Mouse (Mus musculus) liver, embryonic 12.5 days (tissue): Measurements from ENCODE around the gene Tmem222. TPM values are rescaled to one million over a fixed set of nuclear protein-coding genes. Genes with fewer than 3 reads are reported as not detected.

Experiments used
- ATAC-seq: fragments of 200-750 bp; cut with Nextera tagmentation; 2 replicates; pipeline ENCODE4 v1.8.0; 2017; ENCODE audit warnings: moderate number of reproducible peaks, mild to moderate bottlenecking, moderate library complexity
- H3K27ac ChIP-seq: fragments of 300-500 bp; sonication (generic); 2 replicates; pipeline ENCODE4 v1.5.1; 2016; ENCODE audit warnings: mild to moderate bottlenecking
- H3K27me3 ChIP-seq: fragments of 300-500 bp; sonication (generic); replicated peaks from 2 replicates; pipeline ENCODE4 v1.6.1; 2016; ENCODE audit warnings: mild to moderate bottlenecking, moderate library complexity
- H3K36me3 ChIP-seq: fragments of 300-500 bp; sonication (generic); 2 replicates; pipeline ENCODE4 v1.6.1; 2016; ENCODE audit warnings: mild to moderate bottlenecking, moderate library complexity
- H3K4me1 ChIP-seq: fragments of 300-500 bp; sonication (generic); 2 replicates; pipeline ENCODE4 v1.6.1; 2016
- H3K4me2 ChIP-seq: fragments of 300-500 bp; sonication (generic); 2 replicates; pipeline ENCODE4 v1.6.1; 2016; ENCODE audit warnings: mild to moderate bottlenecking, moderate library complexity
- H3K4me3 ChIP-seq: fragments of 300-500 bp; sonication (generic); 2 replicates; pipeline ENCODE4 v1.5.1; 2016; ENCODE audit warnings: mild to moderate bottlenecking, moderate library complexity
- H3K9ac ChIP-seq: fragments of 300-500 bp; sonication (generic); 2 replicates; pipeline ENCODE4 v1.6.1; 2016; ENCODE audit warnings: mild to moderate bottlenecking, moderate library complexity
- H3K9me3 ChIP-seq: fragments of 300-500 bp; sonication (generic); replicated peaks from 2 replicates; pipeline ENCODE4 v1.6.1; 2016; ENCODE audit warnings: mild to moderate bottlenecking, moderate library complexity
- WGBS: fragments of 180-500 bp; shearing (Covaris S2); methylation state at CpG from one replicate; pipeline ENCODE4 v1.1.7; 2016; ENCODE audit not compliant: insufficient replicate concordance; 5-methylcytosine and 5-hydroxymethylcytosine counted together
- polyA plus RNA-seq: library from polyadenylated mRNA; unstranded; fragments of >200 nt; fragmentation: Nextera tagmentation; extraction: Ambion mirVana; gene quantifications from 2 replicates; pipeline ENCODE4 v1.2.1, GENCODE M21; 2016

Tmem222 gene
- polyA plus RNA-seq, 1 experiment from 2014 or later, result 48.4 TPM

DNA sequence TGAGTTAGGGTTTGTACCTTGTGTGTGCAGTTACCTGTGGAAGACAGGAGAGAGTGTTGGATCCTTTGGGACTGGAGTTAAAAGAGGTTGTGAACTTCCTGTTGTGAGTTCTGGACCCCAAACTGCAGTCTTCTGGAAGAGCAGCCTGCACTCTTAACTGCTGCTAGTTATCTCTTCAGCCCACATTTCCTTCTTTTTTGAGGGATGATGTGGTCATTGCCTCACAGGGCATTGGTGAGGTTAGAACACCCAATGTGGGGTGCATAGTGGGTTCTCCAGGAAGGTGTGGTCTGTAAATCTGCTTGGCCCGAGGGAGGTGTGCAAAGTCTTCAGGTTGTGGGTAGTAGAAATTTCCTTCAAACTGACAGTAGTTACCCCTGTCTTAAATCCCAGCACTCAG is 33.3 kb downstream of the Tmem222 start:
- peaks cover 87% of the 10 kb centered on the region for H3K4me1 ChIP-seq
- no peaks in the 10 kb centered on the region for H3K9me3 ChIP-seq
- H3K27me3 ChIP-seq, result peaks cover 57% of the 10 kb centered on the region
- H3K36me3 ChIP-seq, result no peaks in the 10 kb centered on the region
- no peak overlapping the region; the same call in 1 of the 2 replicates for H3K27ac ChIP-seq
- ATAC-seq, result no peak
- 16% methylated on average over 1 of the region's 1 CpGs for WGBS
- no peak overlapping the region for H3K4me2 ChIP-seq
- H3K4me3 ChIP-seq, result no peak overlapping the region
- H3K9ac ChIP-seq, result 0 out of 2 replicates have a peak overlapping the region, but pooled peaks have one; percentile 14

GRCm38 (mm10) chr4:133243538-133243937 is 34.1 kb downstream of the Tmem222 start:
- Histone ChIP-seq H3K27ac (0 out of 2 replicates have a peak overlapping the region, but pooled peaks have one; percentile 13), H3K4me3 (no peak overlapping the region), H3K36me3 (no peaks in the 10 kb centered on the region), H3K9ac (no peak overlapping the region), H3K4me1 (peaks cover 89% of the 10 kb centered on the region), H3K9me3 (no peaks in the 10 kb centered on the region), H3K4me2 (peak overlapping the region; percentile 18; the same call in 1 of the 2 replicates), H3K27me3 (peaks cover 52% of the 10 kb centered on the region)
- 53% methylated on average over 13 of the region's 13 CpGs for WGBS
- no peak for ATAC-seq

DNA sequence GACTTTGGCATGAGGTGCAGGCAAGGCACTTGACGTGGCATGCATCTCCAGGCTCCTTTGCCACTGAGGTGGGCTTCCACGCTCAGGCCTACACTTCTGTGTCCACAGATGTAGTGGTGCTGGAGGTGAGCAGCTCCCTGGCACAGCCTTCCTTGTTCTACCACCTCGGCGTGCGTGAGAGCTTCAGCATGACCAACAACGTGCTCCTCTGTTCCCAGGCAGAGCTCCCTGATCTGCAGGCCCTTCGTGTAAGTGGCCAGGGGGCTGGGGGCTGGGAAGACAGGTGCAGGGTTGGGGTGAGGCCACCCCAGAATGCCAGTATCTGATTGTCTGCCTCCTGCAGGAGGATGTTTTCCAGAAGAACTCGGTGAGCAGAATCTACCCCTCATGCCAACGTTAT is 34.9 kb downstream of the Tmem222 start:
- no peak for ATAC-seq
- H3K27ac ChIP-seq, result peak overlapping the region; percentile 89; the same call in 1 of the 2 replicates
- H3K4me1 ChIP-seq, result peaks cover 89% of the 10 kb centered on the region

GRCm38 (mm10) chr4:133241910-133242309 is 35.7 kb downstream of the Tmem222 start:
- Histone ChIP-seq H3K27me3 (peaks cover 46% of the 10 kb centered on the region), H3K36me3 (no peaks in the 10 kb centered on the region), H3K27ac (peak overlapping the region; percentile 89), H3K9ac (peak overlapping the region; percentile 88), H3K4me1 (peaks cover 84% of the 10 kb centered on the region), H3K9me3 (no peaks in the 10 kb centered on the region), H3K4me2 (peak overlapping the region; percentile 100), H3K4me3 (peak overlapping the region; percentile 73)
- ATAC-seq, result 0 out of 2 replicates have a peak, but pooled peaks have one; percentile 4
- WGBS, result 19% methylated on average over 11 of the region's 11 CpGs

More for the DNA sequence above, 34.9 kb downstream of the Tmem222 start:
- H3K27me3 ChIP-seq, result peaks cover 47% of the 10 kb centered on the region
- no peaks in the 10 kb centered on the region for H3K36me3 ChIP-seq
- no peak overlapping the region for H3K4me2 ChIP-seq
- WGBS, result 75% methylated on average over 9 of the region's 9 CpGs
- H3K9ac ChIP-seq, result no peak overlapping the region
- H3K9me3 ChIP-seq, result no peaks in the 10 kb centered on the region
- no peak overlapping the region for H3K4me3 ChIP-seq

DNA sequence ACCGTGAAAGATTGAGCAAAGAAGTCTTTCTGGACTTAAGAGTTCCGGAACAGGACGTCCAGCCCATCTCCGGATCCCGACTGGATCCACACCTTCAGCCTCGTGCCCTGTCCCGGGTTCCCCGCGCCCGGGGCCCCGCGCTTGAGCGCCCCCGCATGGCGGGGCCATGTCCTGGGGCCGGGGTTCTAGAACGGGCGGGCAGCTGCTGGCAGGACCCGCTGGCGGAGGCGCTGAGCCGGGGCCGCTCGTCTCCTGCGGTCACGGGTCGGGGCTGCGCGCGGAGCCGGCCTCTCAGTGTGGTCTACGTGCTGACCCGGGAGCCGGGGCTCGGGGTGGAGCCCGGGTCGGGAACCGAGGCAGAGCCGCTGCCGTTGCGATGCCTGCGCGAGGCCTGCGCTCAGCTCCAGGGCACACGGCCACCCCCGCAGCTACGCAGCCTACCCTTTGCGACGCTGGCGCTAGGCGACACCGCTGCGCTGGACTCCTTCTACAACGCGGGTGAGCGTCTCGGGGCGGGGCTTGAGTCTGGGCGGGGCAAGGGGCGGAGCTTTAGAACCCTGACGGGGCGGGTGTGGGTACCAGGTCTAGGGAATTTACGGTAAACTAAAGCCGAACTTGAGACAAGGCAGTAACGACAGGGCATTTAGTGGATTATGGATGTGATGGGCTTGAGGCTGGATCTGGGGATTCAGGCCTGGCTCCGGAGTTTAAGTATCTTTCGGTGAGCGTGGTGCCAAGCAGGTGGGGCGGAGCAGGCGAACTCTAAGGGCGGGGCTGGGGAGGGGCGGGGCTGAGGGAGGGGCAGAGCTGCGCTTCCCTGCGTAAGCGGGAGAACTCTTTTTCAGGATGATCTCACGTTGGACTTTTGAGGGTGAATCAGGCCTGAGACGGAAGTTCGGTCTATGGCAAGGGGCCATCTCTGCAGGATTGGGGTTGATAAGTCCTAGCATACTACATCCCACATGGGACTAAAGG is 36.4 kb downstream of the Tmem222 start:
- H3K27ac ChIP-seq, result peak overlapping the region; percentile 89
- peaks cover 39% of the 10 kb centered on the region for H3K27me3 ChIP-seq
- under 1% methylated on average over 78 of the region's 78 CpGs for WGBS
- H3K9me3 ChIP-seq, result no peaks in the 10 kb centered on the region
- ATAC-seq, result peak; percentile 88
- H3K9ac ChIP-seq, result peak overlapping the region; percentile 88
- H3K4me2 ChIP-seq, result peak overlapping the region; percentile 100
- H3K36me3 ChIP-seq, result no peaks in the 10 kb centered on the region
- peak overlapping the region; percentile 73 for H3K4me3 ChIP-seq
- peaks cover 77% of the 10 kb centered on the region for H3K4me1 ChIP-seq

DNA sequence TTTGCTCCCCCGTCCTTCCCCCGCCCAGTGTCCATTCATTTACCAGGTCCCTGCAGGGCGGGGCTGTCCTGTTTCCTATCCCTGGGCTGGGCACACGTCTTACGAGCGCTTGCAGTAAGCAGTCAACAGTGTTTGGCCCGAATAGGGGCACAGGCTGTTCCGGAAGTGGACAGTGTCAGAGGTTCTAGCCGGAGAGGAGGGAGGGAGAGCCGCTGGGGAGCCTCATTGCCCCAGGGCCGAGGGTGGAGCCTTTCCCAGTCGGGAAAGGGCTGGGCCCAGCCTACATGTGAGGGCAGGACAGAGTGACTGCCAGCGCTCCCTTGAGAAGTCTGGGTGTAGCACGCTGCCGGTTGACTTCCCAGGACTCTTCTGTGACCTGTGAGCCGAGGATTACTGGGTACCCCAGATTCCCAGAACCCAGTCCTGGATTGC is 37.1 kb downstream of the Tmem222 start, which contains the start of gene Map3k6:
TSS of gene Map3k6 (plus strand) at position 329 of the 432 bp plus-strand sequence.
- Histone ChIP-seq H3K27me3 (peaks cover 32% of the 10 kb centered on the region), H3K4me1 (peaks cover 70% of the 10 kb centered on the region), H3K4me2 (peak within 1 kb of the TSS; percentile 100), H3K9ac (peak within 1 kb of the TSS; percentile 88), H3K36me3 (no peaks in the 10 kb centered on the region), H3K27ac (peak within 1 kb of the TSS; percentile 89), H3K9me3 (no peaks in the 10 kb centered on the region), H3K4me3 (peak within 1 kb of the TSS; percentile 73)
- 6% methylated on average over 16 of the region's 16 CpGs for WGBS
- ATAC-seq, result peak; percentile 57

DNA sequence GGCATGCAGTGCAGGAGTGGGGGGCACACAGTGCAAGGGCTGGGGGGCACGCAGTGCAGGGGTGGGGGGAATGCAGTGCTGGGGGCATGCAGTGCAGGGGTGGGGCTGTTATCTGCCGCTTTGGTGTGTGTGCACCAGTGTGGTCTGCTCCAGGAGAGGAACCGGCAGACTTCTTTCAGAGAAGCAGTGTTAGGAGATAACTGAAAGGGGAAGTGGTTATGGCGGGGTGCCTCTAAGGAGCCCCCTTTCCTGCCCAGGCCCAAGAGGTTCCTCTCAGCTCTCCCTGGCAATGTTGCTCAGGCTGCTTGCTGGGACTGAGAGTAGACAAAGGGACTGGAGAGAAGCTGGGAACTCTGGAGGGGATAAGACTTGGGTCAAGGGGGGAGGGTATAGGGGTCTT is 39.7 kb downstream of the Tmem222 start:
- H3K4me3 ChIP-seq, result no peak overlapping the region
- H3K27me3 ChIP-seq, result peaks cover 29% of the 10 kb centered on the region
- H3K9me3 ChIP-seq, result no peaks in the 10 kb centered on the region
- peaks cover 46% of the 10 kb centered on the region for H3K4me1 ChIP-seq
- no peak overlapping the region for H3K9ac ChIP-seq
- peak; percentile 21; the same call in 1 of the 2 replicates for ATAC-seq
- no peak overlapping the region for H3K4me2 ChIP-seq
- H3K36me3 ChIP-seq, result no peaks in the 10 kb centered on the region
- peak overlapping the region; percentile 52; the same call in 1 of the 2 replicates for H3K27ac ChIP-seq
- WGBS, result 16% methylated on average over 4 of the region's 4 CpGs

GRCm38 (mm10) chr4:133235415-133235814 is 42.2 kb downstream of the Tmem222 start:
- H3K36me3 ChIP-seq, result no peaks in the 10 kb centered on the region
- WGBS, result 68% methylated on average over 5 of the region's 5 CpGs
- no peak for ATAC-seq
- H3K27ac ChIP-seq, result no peak overlapping the region
- H3K27me3 ChIP-seq, result peaks cover 28% of the 10 kb centered on the region
- H3K4me2 ChIP-seq, result no peak overlapping the region
- no peak overlapping the region for H3K4me3 ChIP-seq
- no peaks in the 10 kb centered on the region for H3K9me3 ChIP-seq
- no peak overlapping the region for H3K9ac ChIP-seq
- H3K4me1 ChIP-seq, result peaks cover 22% of the 10 kb centered on the region

GRCm38 (mm10) chr4:133234771-133235170 is 42.8 kb downstream of the Tmem222 start:
- Histone ChIP-seq H3K4me1 (peaks cover 18% of the 10 kb centered on the region), H3K36me3 (no peaks in the 10 kb centered on the region)

DNA sequence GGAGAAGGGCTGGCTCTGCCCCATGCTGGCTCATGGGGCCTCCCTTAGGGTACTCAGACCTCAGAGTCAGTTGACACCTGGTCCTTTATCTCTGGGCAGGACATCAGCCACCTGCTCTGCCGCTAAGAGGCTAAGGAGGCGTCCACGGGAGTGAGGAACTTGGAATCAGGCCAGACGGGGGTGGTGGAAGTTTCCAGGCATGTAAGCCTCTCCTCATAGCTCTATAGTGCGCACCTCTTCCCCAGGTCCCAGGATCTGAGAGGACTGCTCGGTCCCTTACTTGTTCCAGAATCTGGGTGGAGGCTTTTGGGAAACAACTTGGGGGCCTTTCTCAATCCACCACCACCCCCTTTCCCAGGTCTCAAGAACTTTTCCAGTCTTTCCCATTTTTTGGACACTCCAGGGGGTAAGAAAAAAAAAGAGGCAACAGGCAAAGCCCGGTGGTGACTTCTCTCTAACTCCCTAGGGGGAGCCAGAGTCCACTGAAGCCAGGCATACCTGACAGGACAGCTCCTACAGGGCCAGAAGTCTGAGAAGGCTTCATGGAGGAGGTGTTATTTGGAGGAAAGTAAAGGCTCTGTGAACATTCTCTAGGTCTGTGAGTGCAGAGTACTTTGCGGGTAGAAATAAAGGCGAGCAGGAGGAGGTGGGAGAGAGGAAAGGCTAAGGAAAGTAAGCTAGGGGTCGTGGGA is 44.2 kb downstream of the Tmem222 start:
- Histone ChIP-seq H3K4me1 (peaks cover 12% of the 10 kb centered on the region), H3K36me3 (no peaks in the 10 kb centered on the region), H3K9ac (no peak overlapping the region), H3K4me2 (no peak overlapping the region), H3K9me3 (no peaks in the 10 kb centered on the region), H3K4me3 (no peak overlapping the region), H3K27me3 (peaks cover 28% of the 10 kb centered on the region), H3K27ac (no peak overlapping the region)
- ATAC-seq, result no peak
- WGBS, result 33% methylated on average over 10 of the region's 10 CpGs

More at GRCm38 (mm10) chr4:133234771-133235170, 42.8 kb downstream of the Tmem222 start:
- no peak overlapping the region for H3K4me3 ChIP-seq
- no peak overlapping the region for H3K9ac ChIP-seq
- no peak for ATAC-seq
- WGBS, result 43% methylated on average over 5 of the region's 5 CpGs
- H3K27ac ChIP-seq, result no peak overlapping the region
- H3K4me2 ChIP-seq, result no peak overlapping the region
- no peaks in the 10 kb centered on the region for H3K9me3 ChIP-seq
- peaks cover 28% of the 10 kb centered on the region for H3K27me3 ChIP-seq

GRCm38 (mm10) chr4:133229582-133229981 is 48.0 kb downstream of the Tmem222 start:
- WGBS, result 73% methylated on average over 8 of the region's 8 CpGs
- H3K27me3 ChIP-seq, result peaks cover 30% of the 10 kb centered on the region
- ATAC-seq, result no peak
- no peaks in the 10 kb centered on the region for H3K9me3 ChIP-seq
- H3K4me2 ChIP-seq, result no peak overlapping the region
- H3K4me3 ChIP-seq, result no peak overlapping the region
- no peak overlapping the region for H3K27ac ChIP-seq
- H3K36me3 ChIP-seq, result no peaks in the 10 kb centered on the region
- no peak overlapping the region for H3K9ac ChIP-seq
- H3K4me1 ChIP-seq, result 0 out of 2 replicates have a peak, but pooled peaks cover 2% of the 10 kb centered on the region
